ENCODE assay signal across 8 mouse cellular contexts in the genomic region with DNA sequence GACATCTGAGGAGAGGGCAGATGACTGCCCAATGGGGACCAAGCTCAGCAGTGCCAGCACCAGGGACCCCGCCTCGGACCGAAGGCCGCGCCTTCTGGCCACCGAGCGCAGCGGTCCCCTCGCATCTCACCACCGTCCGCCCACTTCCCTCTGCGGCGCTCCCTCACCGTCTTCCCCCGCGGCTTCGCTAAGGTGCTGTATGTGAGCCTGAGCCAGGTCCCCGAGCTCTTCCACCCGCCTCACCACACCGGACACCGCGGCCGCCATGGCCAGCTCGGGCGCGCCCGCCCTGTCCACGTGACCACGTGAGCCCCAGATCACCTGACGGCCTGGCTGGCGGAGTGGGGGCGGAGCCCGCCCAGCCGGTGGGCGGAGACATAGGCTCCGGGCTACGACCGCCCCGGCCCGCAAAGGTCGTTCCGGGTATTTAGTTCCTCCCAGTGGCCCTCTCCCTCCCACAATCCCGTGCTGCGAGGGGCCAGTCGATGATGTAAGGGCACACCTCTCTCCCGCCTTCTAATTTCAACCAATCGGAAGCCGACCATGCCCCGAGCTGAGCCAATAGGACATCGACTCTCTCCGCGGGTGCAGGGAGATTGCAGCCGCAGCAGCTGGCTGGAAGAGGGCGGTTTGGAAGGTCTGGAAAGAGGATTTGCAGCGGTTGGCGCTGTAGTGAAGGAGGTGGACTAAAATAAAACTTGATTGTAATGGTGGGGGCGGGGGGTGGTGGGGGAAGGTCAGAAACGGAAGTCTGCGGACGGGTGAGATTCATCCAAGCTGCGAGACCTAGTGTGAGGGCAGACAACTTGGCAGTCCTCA. TPM values are rescaled to one million over a fixed set of nuclear protein-coding genes. Genes with fewer than 3 reads are reported as not detected.
DNase-seq lines count a peak whose midpoint lies in the region; ATAC-seq lines count a peak whose summit lies in the region.

A gene (minus strand): TSS at position 297 of the 819 bp plus-strand sequence.

- DNase-seq in CD4-positive, CD25-positive, alpha-beta regulatory T cell, adult 2 months (ENCODE audit: low read depth, low spot score) = peak; percentile 98
- peak; percentile 99 for DNase-seq in fibroblast of lung, adult 2 months (ENCODE audit: low read depth)
- DNase-seq in kidney, postnatal 14 days = peak; percentile 99
- peak; percentile 96 for DNase-seq in liver, embryonic 13.5 days
- peak; percentile 96 for DNase-seq in neural tube, embryonic 10.5 days (ENCODE audit: extremely low spot score, low spot score)

- peak; percentile 99 for ATAC-seq in heart, embryonic 14.5 days (ENCODE audit: insufficient number of reproducible peaks, insufficient read depth, low FRiP score, low read depth)
- ATAC-seq in liver, embryonic 13.5 days (ENCODE audit: low read depth) = peak; percentile 98
- ATAC-seq in stomach, embryonic 16.5 days (ENCODE audit: insufficient read depth, low FRiP score) = peak; percentile 99

- H3K9ac ChIP-seq in heart, embryonic 14.5 days (ENCODE audit: low read length) = peak within 1 kb of the TSS; percentile 95
- peak within 1 kb of the TSS; percentile 85 for H3K9ac ChIP-seq in liver, embryonic 13.5 days
- H3K9ac ChIP-seq in stomach, embryonic 16.5 days (ENCODE audit: low read length) = peak within 1 kb of the TSS; percentile 89

- peaks cover 16% of the 10 kb centered on the region for H3K36me3 ChIP-seq in heart, embryonic 14.5 days (ENCODE audit: control insufficient read depth, insufficient read depth, low read length)
- peaks cover 10% of the 10 kb centered on the region for H3K36me3 ChIP-seq in liver, embryonic 13.5 days
- peaks cover 9% of the 10 kb centered on the region for H3K36me3 ChIP-seq in stomach, embryonic 16.5 days (ENCODE audit: control insufficient read depth, insufficient read depth, low read length)

- no peaks in the 10 kb centered on the region for H3K27me3 ChIP-seq in heart, embryonic 14.5 days (ENCODE audit: control insufficient read depth, insufficient read depth, low read length)
- H3K27me3 ChIP-seq in liver, embryonic 13.5 days = no peaks in the 10 kb centered on the region
- H3K27me3 ChIP-seq in stomach, embryonic 16.5 days (ENCODE audit: control insufficient read depth, insufficient read depth, low read length) = no peaks in the 10 kb centered on the region

- H3K9me3 ChIP-seq in heart, embryonic 14.5 days (ENCODE audit: control insufficient read depth, low read length) = no peaks in the 10 kb centered on the region
- H3K9me3 ChIP-seq in liver, embryonic 13.5 days (replicated peaks) = no peaks in the 10 kb centered on the region
- no peaks in the 10 kb centered on the region for H3K9me3 ChIP-seq in stomach, embryonic 16.5 days (replicated peaks; ENCODE audit: control insufficient read depth, low read length)

- peak within 1 kb of the TSS; percentile 98 for H3K27ac ChIP-seq in brown adipose tissue, adult 24 weeks (replicated peaks; ENCODE audit: low read depth, low read length)
- H3K27ac ChIP-seq in heart, embryonic 14.5 days (replicated peaks in 1 of 2; ENCODE audit: control insufficient read depth in 1 of 2, insufficient read depth in 1 of 2, low read depth in 2 of 2, low read length in 2 of 2) = peak within 1 kb of the TSS; percentile 94 to 98
- H3K27ac ChIP-seq in liver, embryonic 13.5 days = peak within 1 kb of the TSS; percentile 90
- H3K27ac ChIP-seq in stomach, embryonic 16.5 days (ENCODE audit: low read length) = peak within 1 kb of the TSS; percentile 97

- H3K4me3 ChIP-seq in brown adipose tissue, adult 24 weeks (ENCODE audit: insufficient read depth, low read depth, low read length) = peak within 1 kb of the TSS; percentile 94
- H3K4me3 ChIP-seq in heart, embryonic 14.5 days (ENCODE audit: control insufficient read depth in 1 of 2, insufficient read depth in 1 of 2, low read depth in 1 of 2, low read length in 2 of 2) = peak within 1 kb of the TSS; percentile 75 to 79
- peak within 1 kb of the TSS; percentile 85 for H3K4me3 ChIP-seq in liver, embryonic 13.5 days (replicated peaks)
- H3K4me3 ChIP-seq in stomach, embryonic 16.5 days (replicated peaks; ENCODE audit: low read length) = peak within 1 kb of the TSS; percentile 91

- H3K4me1 ChIP-seq in brown adipose tissue, adult 24 weeks (ENCODE audit: control insufficient read depth, insufficient read depth, insufficient read length, low read length) = no peaks in the 10 kb centered on the region; the same call in 1 of the 2 replicates
- peaks cover 0 to 15% of the 10 kb centered on the region in 2 experiments; a peak in 2 of 4 replicates for H3K4me1 ChIP-seq in heart, embryonic 14.5 days (ENCODE audit: control insufficient read depth in 2 of 2, insufficient read depth in 2 of 2, low read length in 2 of 2)
- H3K4me1 ChIP-seq in liver, embryonic 13.5 days (replicated peaks) = peaks cover 20% of the 10 kb centered on the region
- H3K4me1 ChIP-seq in stomach, embryonic 16.5 days (ENCODE audit: control insufficient read depth, insufficient read depth, low read length) = peaks cover 8% of the 10 kb centered on the region; the same call in 1 of the 2 replicates

- under 1% methylated on average over 60 of the region's 61 CpGs for WGBS in heart, embryonic 14.5 days
- WGBS in liver, embryonic 13.5 days (ENCODE audit: insufficient replicate concordance) = under 1% methylated on average over 61 of the region's 61 CpGs
- WGBS in stomach, embryonic 16.5 days = under 1% methylated on average over 61 of the region's 61 CpGs

- peak within 1 kb of the TSS; percentile 83 for H3K4me2 ChIP-seq in heart, embryonic 14.5 days (ENCODE audit: low read length)
- peak within 1 kb of the TSS; percentile 74 for H3K4me2 ChIP-seq in liver, embryonic 13.5 days
- peak within 1 kb of the TSS; percentile 88 for H3K4me2 ChIP-seq in stomach, embryonic 16.5 days (ENCODE audit: low read depth, low read length)

RNA-seq across cellular contexts. Expression of the gene that starts here (rescaled TPM):
- polyA plus RNA-seq in brown adipose tissue, adult 24 weeks (2012; ENCODE audit: insufficient read depth, insufficient read length, missing spikeins) = 45.9 and 49.1 TPM in 2 replicates
- polyA plus RNA-seq in heart, embryonic 14.5 days (2014; fragmentation: Nextera tagmentation; extraction: Ambion mirVana) = 31.6 and 32.5 TPM in 2 replicates
- polyA plus RNA-seq in liver, embryonic 13.5 days (2015; fragmentation: Nextera tagmentation; extraction: Ambion mirVana) = 4.8 and 7.2 TPM in 2 replicates
- polyA plus RNA-seq in stomach, embryonic 16.5 days (2015; fragmentation: Nextera tagmentation; extraction: Ambion mirVana) = 38.7 and 39.3 TPM in 2 replicates

Comparison
In these comparisons a context has a peak if more than half of its experiments do, and no peak if none do; other contexts are left out.
1. Peak in every context shown above with its lines: DNase-seq, ATAC-seq, H3K4me3 ChIP-seq and H3K27ac ChIP-seq.